Mouse (Mus musculus) lung, embryonic 16.5 days (tissue): ENCODE measurements at regions not wholly inside any gene's neighbourhood (a gene's known extent, or its start where the extent isn't known, plus 50 kb on each side); places are given as distances from the start of the nearest gene placed in this dataset.

ENCODE experiments used
- ATAC-seq: fragments of 200-750 bp; cut with Nextera tagmentation; 2 replicates; pipeline ENCODE4 v1.8.0; 2017; ENCODE audit warnings: low read depth, mild to moderate bottlenecking, moderate library complexity
- H3K27ac ChIP-seq: fragments of 300-500 bp; sonication (generic); 2 replicates; pipeline ENCODE4 v1.5.1; 2014; ENCODE audit warnings: mild to moderate bottlenecking, control low read depth, low read length
- H3K27me3 ChIP-seq: fragments of 300-500 bp; sonication (generic); 2 replicates; pipeline ENCODE4 v1.6.1; 2014; ENCODE audit warnings: low read depth, low read length, mixed read lengths; ENCODE audit not compliant: control insufficient read depth, insufficient read depth
- H3K36me3 ChIP-seq: fragments of 300-500 bp; sonication (generic); 2 replicates; pipeline ENCODE4 v1.6.1; 2014; ENCODE audit warnings: low read length; ENCODE audit not compliant: control insufficient read depth, insufficient read depth
- H3K4me1 ChIP-seq: fragments of 300-500 bp; sonication (generic); replicated peaks from 2 replicates; pipeline ENCODE4 v1.6.1; 2014; ENCODE audit warnings: low read length, mixed read lengths; ENCODE audit not compliant: control insufficient read depth, insufficient read depth
- H3K4me2 ChIP-seq: fragments of 300-500 bp; sonication (generic); 2 replicates; pipeline ENCODE4 v1.6.1; 2014; ENCODE audit warnings: low read depth, low read length, control low read depth
- H3K4me3 ChIP-seq: fragments of 300-500 bp; sonication (generic); 2 replicates; pipeline ENCODE4 v1.5.1; 2014; ENCODE audit warnings: mild to moderate bottlenecking, low read length, control low read depth
- H3K9ac ChIP-seq: fragments of 300-500 bp; sonication (generic); 2 replicates; pipeline ENCODE4 v1.6.1; 2014; ENCODE audit warnings: low read length, control low read depth
- H3K9me3 ChIP-seq: fragments of 300-500 bp; sonication (generic); 2 replicates; pipeline ENCODE4 v1.6.1; 2016; ENCODE audit warnings: low read length; ENCODE audit not compliant: control insufficient read depth
- WGBS: fragments of 180-500 bp; shearing (Covaris S2); extraction: QIAGEN DNeasy Blood & Tissue Kit; methylation state at CpG from one replicate; pipeline ENCODE4 v1.1.7; 2014; 5-methylcytosine and 5-hydroxymethylcytosine counted together

- no peak overlapping the region for H3K27ac ChIP-seq
- no peaks in the 10 kb centered on the region for H3K27me3 ChIP-seq
- no peak overlapping the region for H3K4me3 ChIP-seq
- no peaks in the 10 kb centered on the region for H3K36me3 ChIP-seq
- no peak overlapping the region for H3K9ac ChIP-seq
- 28% methylated on average over 3 of the region's 3 CpGs for WGBS
- no peaks in the 10 kb centered on the region; the same call in 1 of the 2 replicates for H3K4me1 ChIP-seq
- ATAC-seq = no peak
- H3K4me2 ChIP-seq = no peak overlapping the region
- H3K9me3 ChIP-seq = no peaks in the 10 kb centered on the region
These were observed 59.8 kb upstream of the Rgma start for GRCm38 (mm10) chr7:73315555-73315954.

GRCm38 (mm10) chr7:73317574-73317973 is 57.7 kb upstream of the Rgma start:
- Histone ChIP-seq H3K4me3 (no peak overlapping the region), H3K9ac (no peak overlapping the region), H3K36me3 (no peaks in the 10 kb centered on the region), H3K9me3 (no peaks in the 10 kb centered on the region), H3K27ac (no peak overlapping the region), H3K27me3 (no peaks in the 10 kb centered on the region), H3K4me1 (no peaks in the 10 kb centered on the region; the same call in 1 of the 2 replicates), H3K4me2 (no peak overlapping the region)
- ATAC-seq = no peak
- 94% methylated on average over 4 of the region's 4 CpGs for WGBS

DNA sequence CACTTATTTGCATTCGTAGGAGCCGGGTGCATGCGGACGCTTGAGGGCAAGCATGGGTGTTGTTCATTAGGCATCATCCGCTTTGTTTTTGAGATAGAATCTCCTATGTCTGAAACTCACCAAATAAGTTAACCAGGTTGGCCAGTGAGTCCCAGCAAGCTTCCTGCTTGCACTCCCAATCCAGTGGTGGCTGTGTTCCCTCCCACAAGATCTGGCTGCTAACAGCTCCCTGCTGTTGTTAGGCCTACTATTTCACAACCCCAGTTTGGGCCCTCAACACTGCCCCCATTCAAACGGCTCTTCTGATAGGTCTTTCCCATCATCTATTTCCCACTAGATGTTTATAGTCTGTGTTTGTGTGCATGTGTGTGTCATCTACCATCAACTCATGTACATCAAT is 56.3 kb upstream of the Rgma start:
- H3K36me3 ChIP-seq = no peaks in the 10 kb centered on the region
- no peak overlapping the region for H3K27ac ChIP-seq
- H3K9ac ChIP-seq = no peak overlapping the region
- H3K4me3 ChIP-seq = no peak overlapping the region
- whole genome bisulfite sequencing = 90% methylated on average over 6 of the region's 6 CpGs
- no peak for ATAC-seq
- peaks cover 2% of the 10 kb centered on the region; the same call in 1 of the 2 replicates for H3K4me1 ChIP-seq
- no peaks in the 10 kb centered on the region for H3K27me3 ChIP-seq
- H3K4me2 ChIP-seq = no peak overlapping the region
- H3K9me3 ChIP-seq = no peaks in the 10 kb centered on the region

GRCm38 (mm10) chr7:73319994-73320393 is 55.3 kb upstream of the Rgma start:
- ATAC-seq = no peak
- no peaks in the 10 kb centered on the region for H3K36me3 ChIP-seq
- 67% methylated on average over 7 of the region's 7 CpGs for WGBS

GRCm38 (mm10) chr7:73322466-73323151 is 52.7 kb upstream of the Rgma start:
- no peaks in the 10 kb centered on the region for H3K27me3 ChIP-seq
- H3K4me2 ChIP-seq = no peak overlapping the region
- H3K9me3 ChIP-seq = no peaks in the 10 kb centered on the region
- no peak for ATAC-seq
- no peak overlapping the region for H3K4me3 ChIP-seq
- WGBS = 86% methylated on average over 8 of the region's 8 CpGs
- H3K4me1 ChIP-seq = peaks cover 11% of the 10 kb centered on the region
- no peak overlapping the region for H3K9ac ChIP-seq
- H3K36me3 ChIP-seq = no peaks in the 10 kb centered on the region
- no peak overlapping the region for H3K27ac ChIP-seq

More at GRCm38 (mm10) chr7:73319994-73320393, 55.3 kb upstream of the Rgma start:
- Histone ChIP-seq H3K27ac (no peak overlapping the region), H3K9me3 (no peaks in the 10 kb centered on the region), H3K4me1 (peaks cover 2% of the 10 kb centered on the region; the same call in 1 of the 2 replicates), H3K27me3 (no peaks in the 10 kb centered on the region), H3K4me3 (no peak overlapping the region), H3K4me2 (no peak overlapping the region), H3K9ac (no peak overlapping the region)

GRCm38 (mm10) chr7:73323556-73323955 is 51.8 kb upstream of the Rgma start:
- WGBS = 30% methylated on average over 12 of the region's 12 CpGs
- peak; percentile 29; the same call in 1 of the 2 replicates for ATAC-seq
- Histone ChIP-seq H3K4me1 (peaks cover 19% of the 10 kb centered on the region), H3K27me3 (no peaks in the 10 kb centered on the region), H3K27ac (no peak overlapping the region), H3K4me3 (peak overlapping the region; percentile 19), H3K36me3 (no peaks in the 10 kb centered on the region), H3K9me3 (no peaks in the 10 kb centered on the region), H3K9ac (0 out of 2 replicates have a peak overlapping the region, but pooled peaks have one; percentile 13), H3K4me2 (peak overlapping the region; percentile 49)

- no peak for ATAC-seq
- WGBS = 96% methylated on average over 5 of the region's 5 CpGs
- H3K9me3 ChIP-seq = no peaks in the 10 kb centered on the region
- H3K4me2 ChIP-seq = no peak overlapping the region
- peaks cover 20% of the 10 kb centered on the region for H3K4me1 ChIP-seq
- no peak overlapping the region for H3K4me3 ChIP-seq
- no peaks in the 10 kb centered on the region for H3K36me3 ChIP-seq
- H3K9ac ChIP-seq = no peak overlapping the region
- no peak overlapping the region for H3K27ac ChIP-seq
- no peaks in the 10 kb centered on the region for H3K27me3 ChIP-seq
These were observed 49.8 kb upstream of the Rgma start for GRCm38 (mm10) chr7:73325503-73325902.
